Mouse (Mus musculus): Measurements from ENCODE around the gene Klc1. TPM values are rescaled to one million over a fixed set of nuclear protein-coding genes. Genes with fewer than 3 reads are reported as not detected.
A peak's percentile ranks its signal among the peaks of the same experiment; 100 is the strongest.

Klc1 gene
- total RNA-seq, 2 experiments from 2014 or later = 826 to 832 TPM

DNA sequence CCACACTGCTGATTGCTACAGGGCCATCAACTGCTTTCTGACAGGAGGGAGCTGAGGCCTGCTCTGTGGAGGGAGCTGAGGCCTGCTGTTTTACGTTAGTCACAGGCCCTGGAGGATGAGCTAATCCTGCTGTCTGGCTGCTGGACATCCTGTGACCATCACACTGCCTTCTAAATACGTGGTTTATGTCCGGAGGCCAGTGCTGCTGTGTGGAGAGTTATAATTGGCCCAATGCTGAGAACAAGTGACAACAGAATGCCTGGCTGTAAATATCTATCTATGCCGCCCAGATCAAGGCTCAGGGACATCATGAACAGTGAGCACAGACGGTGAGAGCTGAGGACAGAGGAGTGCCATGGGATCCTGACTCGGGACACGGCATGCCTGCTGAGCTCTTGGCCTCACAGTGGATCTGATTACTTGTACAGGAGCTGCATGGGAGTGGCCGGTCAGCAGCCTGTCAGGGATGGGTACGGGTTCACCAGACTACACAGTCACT is 89.7 kb downstream of the Klc1 start:
- DNase-seq (ENCODE audit: low spot score in 2 of 2) = no peak

- DNase-seq (ENCODE audit: low spot score in 2 of 2) = no peak
Measured at GRCm38 (mm10) chr12:111851235-111851634, 92.6 kb downstream of the Klc1 start.

DNA sequence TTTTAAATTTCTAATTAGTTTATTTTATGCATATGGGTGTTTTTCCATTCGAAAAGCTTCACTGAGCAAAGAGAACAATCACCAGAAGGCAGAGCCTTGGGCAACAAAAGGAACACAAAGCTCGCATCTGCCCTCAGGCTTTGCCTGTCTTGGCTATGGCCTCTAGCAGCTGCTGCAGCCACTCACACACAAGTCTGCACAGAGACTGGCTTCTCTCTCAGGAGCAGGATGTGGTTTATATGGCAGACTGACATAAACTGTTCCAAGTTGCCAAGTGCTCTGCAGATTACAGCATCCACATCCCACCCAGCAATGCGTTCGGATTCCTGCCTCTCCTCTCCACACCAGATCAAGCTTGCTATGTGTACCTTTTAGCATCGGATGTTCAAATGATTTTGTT is 93.1 kb downstream of the Klc1 start:
- DNase-seq (ENCODE audit: low spot score in 2 of 2) = peak in 1 of 2 experiments; percentile 36

DNA sequence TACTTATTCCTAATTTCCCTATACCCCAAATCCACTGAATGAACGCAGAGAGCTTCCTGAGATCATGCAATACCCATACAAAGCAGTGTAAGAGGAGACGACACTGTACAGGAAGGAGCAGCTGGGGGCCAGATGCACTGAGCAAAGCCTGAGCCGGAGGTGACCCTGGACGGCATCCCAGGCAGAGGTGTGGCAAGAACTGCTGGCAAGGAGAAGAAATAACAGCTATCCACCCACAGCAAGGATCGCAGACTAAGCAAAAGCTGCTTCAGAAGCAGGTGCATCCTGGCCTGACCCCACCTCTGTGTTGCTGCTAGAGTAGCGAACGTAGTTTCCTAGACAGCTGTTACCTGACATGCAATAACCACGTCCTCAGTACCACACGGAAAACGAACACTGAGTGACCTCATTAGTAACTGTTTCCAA is 94.4 kb downstream of the Klc1 start:
- no peak for DNase-seq (ENCODE audit: low spot score in 2 of 2)

DNA sequence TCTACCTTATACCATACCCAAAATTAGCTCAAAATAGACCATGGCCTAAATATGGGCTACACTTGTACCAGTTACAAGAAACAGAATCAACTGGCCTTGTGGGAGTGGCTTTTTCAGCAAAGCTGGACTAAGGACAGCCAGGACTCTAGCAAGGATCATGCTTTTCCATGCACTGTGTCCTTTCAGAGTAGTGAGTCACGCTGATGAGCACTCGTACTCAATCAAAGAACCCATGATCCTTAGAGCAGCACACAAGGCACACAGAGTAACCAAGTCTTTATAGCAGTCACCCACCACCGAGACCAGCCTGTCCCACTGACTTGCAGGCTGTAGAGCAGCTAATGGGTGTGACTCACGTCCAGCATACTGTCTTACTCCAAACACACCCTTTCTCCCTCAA is 94.9 kb downstream of the Klc1 start:
- DNase-seq (ENCODE audit: low spot score in 2 of 2) = no peak

- no peak for DNase-seq (ENCODE audit: low spot score in 2 of 2)
Measured at GRCm38 (mm10) chr12:111855448-111855847, 96.8 kb downstream of the Klc1 start.

Other genes starting within 250 kb of the Klc1 start
- 100 to 1,000 TPM; 218 to 276 TPM for gene Eif5, start 220.8 kb upstream of the Klc1 start, total RNA-seq (2021)
- gene Mark3, start 184.3 kb upstream of the Klc1 start, total RNA-seq (2021) = 100 to 1,000 TPM; 126 to 133 TPM
- gene Ckb, start 86.5 kb upstream of the Klc1 start, total RNA-seq (2021) = 1,000 to 10,000 TPM; 1,245 to 1,280 TPM
- gene Trmt61a, start 80.7 kb upstream of the Klc1 start, total RNA-seq (2021) = 10 to 100 TPM; 15.6 to 17.5 TPM
- gene Bag5, start 45.6 kb upstream of the Klc1 start, total RNA-seq (2021) = 10 to 100 TPM; 42.0 to 44.4 TPM
- gene Apopt1, start 45.6 kb upstream of the Klc1 start, total RNA-seq (2021) = 10 to 100 TPM; 38.5 to 40.0 TPM
- 1 to 10 TPM; 3.0 to 3.9 TPM for gene Xrcc3, start 55.0 kb downstream of the Klc1 start, total RNA-seq (2021)
- 10 to 100 TPM; 17.3 to 20.4 TPM for gene Zfyve21, start 55.3 kb downstream of the Klc1 start, total RNA-seq (2021)
- 10 to 100 TPM; 79.3 to 83.0 TPM for gene Ppp1r13b, start 149.3 kb downstream of the Klc1 start, total RNA-seq (2021)
- gene Atp5mpl, start 208.1 kb downstream of the Klc1 start, total RNA-seq (2021) = 100 to 1,000 TPM; 434 to 440 TPM
- under 1 TPM; 0.12 to 0.16 TPM for gene Tdrd9, start 212.7 kb downstream of the Klc1 start, total RNA-seq (2021)
- gene Rd3l, start 222.5 kb downstream of the Klc1 start, total RNA-seq (2021) = under 1 TPM in 1 of 2 experiments, not detected in 1; 0.38 TPM